Mouse (Mus musculus) embryonic fibroblast, embryonic 13.5 days (primary cell): ENCODE measurements around the gene Atg7.

ENCODE experiments used
- CTCF ChIP-seq: IDR thresholded peaks from 2 replicates; pipeline ENCODE4 v1.5.1; 2011; ENCODE audit warnings: mild to moderate bottlenecking, control low read depth, low read length, moderate library complexity, borderline replicate concordance; ENCODE audit not compliant: insufficient read depth
- POLR2A ChIP-seq: IDR thresholded peaks from 2 replicates; pipeline ENCODE4 v1.6.1; 2011; ENCODE audit warnings: low read depth, mild to moderate bottlenecking, control low read depth, low read length, moderate library complexity

DNA sequence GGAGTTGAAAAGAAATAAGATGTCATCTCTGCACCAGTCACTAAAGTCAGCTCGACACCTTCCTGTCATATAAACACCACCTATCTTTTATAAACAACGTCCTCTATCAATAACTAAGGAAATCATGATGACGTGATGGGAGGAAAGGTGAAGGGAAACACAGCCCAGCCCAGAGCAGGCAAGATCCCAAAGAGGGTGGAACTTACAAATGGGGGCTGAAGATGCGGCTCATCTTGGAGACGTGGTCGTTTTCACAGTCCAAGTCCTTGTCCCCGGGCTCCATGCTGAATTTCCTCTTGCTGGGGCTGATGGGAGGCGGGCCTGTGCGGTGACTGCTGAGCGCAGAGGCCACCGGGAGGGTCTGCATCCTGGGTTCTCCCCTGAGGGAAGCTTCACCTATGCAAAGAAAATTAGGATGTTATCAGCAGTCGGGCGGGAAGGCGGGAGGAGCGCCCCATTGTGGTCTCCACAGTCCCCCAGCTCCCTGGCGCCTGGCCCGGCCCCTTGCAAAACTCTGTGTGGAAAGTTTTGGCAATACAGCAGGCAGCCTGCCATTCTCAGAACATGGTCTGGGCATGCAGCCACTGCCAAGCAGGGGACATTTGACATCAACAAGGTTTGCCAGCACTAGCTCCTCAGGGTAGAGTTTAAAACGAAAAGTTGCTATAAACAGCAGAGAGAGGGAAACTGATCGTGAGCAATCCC lies 247.7 kb downstream of the Atg7 start:
- TF ChIP-seq POLR2A (no peak), CTCF (no peak)
